Mouse (Mus musculus) granulocyte monocyte progenitor cell, adult 5-6 weeks (primary cell): ENCODE results near the gene Sirpb1c. TPM values are rescaled to one million over a fixed set of nuclear protein-coding genes. Genes with fewer than 3 reads are reported as not detected.

Experiments
- ATAC-seq: replicated peaks from 2 replicates; pipeline ENCODE4 v1.8.0; 2016; ENCODE audit warnings: mild to moderate bottlenecking, moderate TSS enrichment, inconsistent platforms; ENCODE audit not compliant: poor library complexity, severe bottlenecking
- total RNA-seq, 2 experiments: library from RNA; stranded (forward) in 1 of 2; stranded (reverse) in 1 of 2; fragments of 200-712, 200-1000 nt in 1 of 2; fragments of >200 nt in 1 of 2; fragmentation: Nextera tagmentation in 1 of 2; gene quantifications; 2 replicates each; pipeline ENCODE4 v1.2.3; 2014 to 2017

The Sirpb1c gene
- total RNA-seq (2014; fragmentation: Nextera tagmentation) (not detected in 2 replicates), total RNA-seq (2017) (0.26 and 2.1 TPM in 2 replicates)

DNA sequence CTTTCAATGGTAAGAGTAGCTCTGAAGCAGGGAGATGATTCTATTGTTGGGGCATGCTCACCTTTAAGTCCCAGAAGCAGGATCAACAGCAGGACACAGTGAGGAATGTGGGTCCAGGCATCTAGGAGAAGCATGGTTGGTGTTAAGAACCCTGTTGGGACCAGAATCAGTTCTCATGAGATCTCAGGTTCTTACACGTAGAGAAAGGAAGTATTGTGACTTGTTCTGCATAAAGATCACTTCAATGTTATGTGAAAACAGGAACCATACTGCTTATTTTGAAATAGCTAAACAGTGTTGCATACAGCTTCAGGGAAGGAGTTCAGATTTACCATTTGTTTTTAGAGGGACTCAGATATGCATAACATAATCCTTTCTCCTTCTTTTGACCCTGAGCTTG, at the start of gene Sirpb1c:
Sirpb1c (minus strand) TSS at position 249 of the 400 bp plus-strand sequence.
- ATAC-seq: peak; percentile 97

DNA sequence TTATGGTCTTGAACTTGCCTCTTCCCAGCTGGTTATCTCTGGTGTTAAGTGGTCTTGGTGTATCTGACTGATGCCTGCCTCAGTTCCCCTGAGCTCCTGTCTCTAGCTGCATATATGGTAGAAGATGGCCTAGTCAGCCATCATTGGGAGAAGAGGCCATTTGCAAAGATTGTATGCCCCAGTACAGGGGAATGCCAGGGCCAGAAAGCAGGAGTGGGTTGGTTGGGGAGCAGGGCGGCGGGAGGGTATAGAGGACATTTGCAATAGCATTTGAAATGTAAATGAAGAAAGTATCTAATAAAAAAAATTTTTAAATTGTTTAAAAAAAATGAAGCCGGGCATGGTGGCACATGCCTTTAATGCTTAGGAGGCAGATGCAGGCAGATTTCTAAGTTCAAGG, 38.1 kb upstream of the Sirpb1c start:
- no peak for ATAC-seq

DNA sequence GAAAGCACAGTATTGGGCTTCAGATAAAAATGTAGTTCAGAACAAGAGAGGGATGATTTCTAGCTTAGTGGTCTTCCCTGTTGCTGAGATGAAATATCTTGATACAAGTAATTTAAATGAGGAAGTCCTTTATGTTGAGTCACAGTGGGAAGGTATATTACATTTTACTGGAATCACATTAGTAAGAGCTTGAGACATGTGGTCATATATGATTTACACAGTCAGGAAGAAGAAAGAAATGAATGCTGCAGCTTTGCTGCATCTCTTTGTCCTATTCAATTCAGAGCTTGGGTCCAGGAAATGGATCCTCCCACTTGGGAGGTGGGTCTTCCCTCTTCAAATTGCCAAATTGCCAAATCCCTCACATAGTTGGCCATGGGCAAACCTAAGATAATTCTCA, 7.4 kb upstream of the Sirpb1c start:
- peak; percentile 88 for ATAC-seq

DNA sequence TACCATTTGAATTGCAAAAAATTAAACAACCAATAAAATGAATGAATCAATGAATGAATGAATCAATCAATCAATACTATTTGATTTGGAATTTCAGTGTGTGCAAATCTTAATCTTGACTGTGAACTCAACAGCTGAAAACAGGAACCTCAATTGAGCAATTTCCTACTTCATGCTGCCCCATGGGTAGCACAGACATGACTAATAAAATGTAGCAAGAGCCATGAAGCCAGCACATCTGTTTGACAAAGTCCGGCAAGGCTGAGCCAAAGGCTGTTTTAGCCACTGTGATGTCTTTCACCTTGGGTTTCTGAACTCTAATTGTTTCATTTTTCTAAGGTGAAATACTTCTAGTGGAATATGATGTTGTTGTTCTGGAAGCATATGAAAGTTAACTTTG, 1.6 kb upstream of the Sirpb1c start:
- peak; percentile 82 for ATAC-seq

DNA sequence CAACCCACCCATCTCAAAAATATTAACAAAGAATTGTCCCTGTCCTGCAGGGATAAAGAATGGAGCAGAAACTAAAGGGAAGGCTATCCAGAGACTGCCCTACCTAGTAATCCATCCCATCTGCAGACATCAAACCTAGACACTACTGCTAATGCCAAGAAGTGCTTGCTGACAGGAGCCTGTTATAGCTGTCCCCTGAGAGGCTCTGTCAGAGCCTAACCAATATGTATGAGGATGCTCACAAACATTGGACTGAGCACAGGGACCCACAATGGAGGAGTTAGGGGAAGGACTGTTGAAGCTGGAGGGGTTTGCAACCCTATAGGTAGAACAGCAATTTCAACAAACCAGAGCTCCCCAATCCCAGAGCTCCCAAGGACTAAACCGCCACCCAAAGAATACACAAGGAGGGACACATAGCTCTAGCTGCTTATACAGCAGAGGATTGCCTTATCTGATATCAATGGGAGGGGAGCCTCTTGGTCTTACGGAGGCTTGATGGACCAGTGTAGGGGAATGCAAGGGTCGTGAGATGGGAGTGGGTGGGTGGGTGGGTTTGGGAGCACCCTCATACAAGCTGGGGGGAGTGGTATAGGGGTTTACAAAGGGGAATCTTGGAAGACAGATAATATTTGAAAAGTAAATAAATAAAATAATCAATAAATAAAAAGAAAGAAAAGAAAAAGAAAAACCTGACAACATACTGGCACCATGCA, 838 bp downstream of the Sirpb1c start:
- ATAC-seq: no peak

DNA sequence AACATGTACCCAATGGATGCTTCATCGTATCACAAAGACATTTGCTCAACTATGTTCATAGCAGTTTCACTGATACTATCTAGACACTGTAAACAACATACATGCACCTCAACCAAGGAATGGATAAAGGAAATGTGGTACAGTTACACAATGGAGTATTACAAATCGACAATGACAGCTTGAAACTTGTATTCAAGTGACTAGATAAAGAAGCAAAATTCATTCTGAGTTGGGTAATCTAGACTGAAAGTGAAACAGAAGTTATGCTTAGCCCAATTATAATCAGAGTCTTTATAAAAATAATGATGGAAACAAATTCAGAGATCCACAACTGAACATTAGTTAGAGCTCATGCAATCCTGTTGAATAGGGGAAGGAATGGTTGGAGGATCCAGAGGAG, 74.7 kb downstream of the Sirpb1c start:
- ATAC-seq: peak; percentile 90

Other genes with a start within 250 kb of the Sirpb1c start
- not detected in 2 replicates for gene Gm5150, start 157.9 kb upstream of the Sirpb1c start, total RNA-seq (2014; fragmentation: Nextera tagmentation)
- gene Gm5150, start 157.9 kb upstream of the Sirpb1c start, total RNA-seq (2017): not detected in 2 replicates